ENCODE assay signal across 8 mouse cellular contexts in genomic region chr15:79074446-79074845, GRCm38 (mm10). TPM values are rescaled to one million over a fixed set of nuclear protein-coding genes. Genes with fewer than 3 reads are reported as not detected.
DNase-seq lines count a peak whose midpoint lies in the region; ATAC-seq and TF ChIP-seq lines count a peak whose summit lies in the region.

No protein-coding gene starts in this region.

- DNase-seq in heart, adult 2 months: no peak
- DNase-seq in heart, adult 18-20 months: no peak
- DNase-seq in forebrain, embryonic 14.5 days (ENCODE audit: low spot score): no peak
- no peak for DNase-seq in liver, embryonic 14.5 days (ENCODE audit: low read depth in 3 of 3, low spot score in 3 of 3)
- DNase-seq in retina, postnatal 1 day: no peak
- DNase-seq in adrenal gland, adult 8-10 months: no peak
- DNase-seq in urinary bladder, adult 2 months (ENCODE audit: low spot score): no peak

- H3K36me3 ChIP-seq in heart, adult 2 months (ENCODE audit: control insufficient read depth, insufficient read depth, low read length): peaks cover 3% of the 10 kb centered on the region; the same call in 1 of the 2 replicates
- peaks cover 35% of the 10 kb centered on the region for H3K36me3 ChIP-seq in C2C12 (ENCODE audit: control insufficient read depth, insufficient read depth)
- H3K36me3 ChIP-seq in forebrain, embryonic 14.5 days (ENCODE audit: control insufficient read depth, insufficient read depth, low read length): peaks cover 32% of the 10 kb centered on the region
- H3K36me3 ChIP-seq in liver, embryonic 14.5 days (replicated peaks; ENCODE audit: control insufficient read depth, insufficient read depth, low read depth): peaks cover 30% of the 10 kb centered on the region

- peaks cover 29% of the 10 kb centered on the region for H3K79me3 ChIP-seq in C2C12 (ENCODE audit: low read depth)

- no peak for ATAC-seq in forebrain, embryonic 14.5 days
- no peak for ATAC-seq in liver, embryonic 14.5 days (ENCODE audit: insufficient read depth)

- no peak for TF ChIP-seq CTCF in heart, adult 2 months (IDR thresholded peaks at IDR 0.05)
- TF ChIP-seq CTCF in C2C12 (IDR thresholded peaks at IDR 0.05; ENCODE audit: control insufficient read depth, insufficient read depth, insufficient read length): no peak
- TF ChIP-seq CTCF in liver, embryonic 14.5 days (IDR thresholded peaks at IDR 0.05; ENCODE audit: low read depth): no peak

- no peaks in the 10 kb centered on the region for H3K9me3 ChIP-seq in forebrain, embryonic 14.5 days (replicated peaks; ENCODE audit: control insufficient read depth, low read length)
- no peaks in the 10 kb centered on the region for H3K9me3 ChIP-seq in liver, embryonic 14.5 days (ENCODE audit: control insufficient read depth, low read length)

- no peaks in the 10 kb centered on the region; the same call in 1 of the 2 replicates for H3K79me2 ChIP-seq in heart, adult 2 months (replicated peaks; ENCODE audit: control insufficient read depth, insufficient read depth, low read length)
- peaks cover 44% of the 10 kb centered on the region for H3K79me2 ChIP-seq in C2C12 (ENCODE audit: control insufficient read depth, insufficient read depth)

- no peak for TF ChIP-seq EP300 in heart, adult 2 months (IDR thresholded peaks at IDR 0.05; ENCODE audit: insufficient read depth, low read depth, low read length)
- TF ChIP-seq EP300 in liver, embryonic 14.5 days (IDR thresholded peaks at IDR 0.05; ENCODE audit: low read depth): no peak

- no peak for TF ChIP-seq POLR2A in heart, adult 2 months (IDR thresholded peaks at IDR 0.05; ENCODE audit: insufficient read depth, low read depth, low read length)

- H3ac ChIP-seq in C2C12 (ENCODE audit: control insufficient read depth, insufficient read length, low read depth): peak overlapping the region; percentile 73

- peak overlapping the region; percentile 88 for H3K4me3 ChIP-seq in heart, adult 2 months
- H3K4me3 ChIP-seq in C2C12 (ENCODE audit: insufficient read depth, poor library complexity, severe bottlenecking): peak overlapping the region; percentile 100
- H3K4me3 ChIP-seq in forebrain, embryonic 14.5 days (ENCODE audit: low read depth, low read length): peak overlapping the region; percentile 90
- H3K4me3 ChIP-seq in liver, embryonic 14.5 days (ENCODE audit: insufficient read depth in 1 of 2, low read depth in 2 of 2, low read length in 2 of 2): peak overlapping the region; percentile 71 to 85

- H3K27me3 ChIP-seq in heart, adult 2 months (ENCODE audit: control insufficient read depth, insufficient read depth, low read length): no peaks in the 10 kb centered on the region
- no peaks in the 10 kb centered on the region for H3K27me3 ChIP-seq in C2C12 (ENCODE audit: control insufficient read depth, insufficient read depth, insufficient read length)
- H3K27me3 ChIP-seq in forebrain, embryonic 14.5 days (replicated peaks; ENCODE audit: control insufficient read depth, insufficient read depth, low read length): no peaks in the 10 kb centered on the region
- no peaks in the 10 kb centered on the region for H3K27me3 ChIP-seq in liver, embryonic 14.5 days (ENCODE audit: control insufficient read depth, insufficient read depth, low read length)

- H3K4me1 ChIP-seq in heart, adult 2 months (ENCODE audit: control insufficient read depth, insufficient read depth, low read length): peaks cover 2% of the 10 kb centered on the region
- H3K4me1 ChIP-seq in forebrain, embryonic 14.5 days (ENCODE audit: control insufficient read depth, insufficient read depth, low read length): peaks cover 10% of the 10 kb centered on the region
- peaks cover 8 to 15% of the 10 kb centered on the region in 2 experiments for H3K4me1 ChIP-seq in liver, embryonic 14.5 days (replicated peaks; ENCODE audit: control insufficient read depth in 2 of 2, insufficient read depth in 2 of 2, low read length in 1 of 2)

- peak overlapping the region; percentile 86 for H3K27ac ChIP-seq in heart, adult 2 months
- H3K27ac ChIP-seq in forebrain, embryonic 14.5 days (ENCODE audit: low read depth, low read length): peak overlapping the region; percentile 45; the same call in 1 of the 2 replicates
- H3K27ac ChIP-seq in liver, embryonic 14.5 days: peak overlapping the region; percentile 67

- H3K4me2 ChIP-seq in forebrain, embryonic 14.5 days (ENCODE audit: low read length): peak overlapping the region; percentile 89
- H3K4me2 ChIP-seq in liver, embryonic 14.5 days (ENCODE audit: low read depth): peak overlapping the region; percentile 97

- WGBS in heart, adult 2 months: 33% methylated on average over 10 of the region's 10 CpGs
- 36% methylated on average over 10 of the region's 10 CpGs for WGBS in forebrain, embryonic 14.5 days
- 29% methylated on average over 10 of the region's 10 CpGs for WGBS in liver, embryonic 14.5 days (ENCODE audit: insufficient replicate concordance)

- H3K9ac ChIP-seq in heart, adult 2 months (ENCODE audit: low read depth, low read length): no peak overlapping the region
- H3K9ac ChIP-seq in forebrain, embryonic 14.5 days (ENCODE audit: low read length): peak overlapping the region; percentile 40
- H3K9ac ChIP-seq in liver, embryonic 14.5 days (replicated peaks): peak overlapping the region; percentile 73

- intact Hi-C loops in heart, adult 2 months (cut with DNase I): loop anchor here (5.0 kb wide), 1 partner anchor 157 kb away; no protein-coding TSS in a partner anchor

TF ChIP-seq in C2C12, 6 proteins besides CTCF, POLR2A, EP300 and RAD21:
- TF ChIP-seq USF1 (IDR thresholded peaks at IDR 0.05; ENCODE audit: low read depth) (no peak), MAX (IDR thresholded peaks at IDR 0.05) (no peak), FOSL1 (IDR thresholded peaks at IDR 0.05; ENCODE audit: insufficient read depth, low read length, poor library complexity, severe bottlenecking) (no peak), MYOG (IDR thresholded peaks at IDR 0.05; ENCODE audit: control insufficient read depth, extremely low read depth, insufficient read length) (no peak), CEBPB (IDR thresholded peaks at IDR 0.05; ENCODE audit: low read depth) (no peak), MYOD1 (IDR thresholded peaks at IDR 0.05; ENCODE audit: control insufficient read depth, insufficient read length, low read depth) (no peak)
TF ChIP-seq in C2C12: peak in this region for 0.

RNA-seq across cellular contexts. Expression of gene Eif3l, which starts 0.5 kb away (rescaled TPM):
- total RNA-seq in heart, adult 2 months (2021): 10 to 100 TPM; 63.9 to 69.2 TPM
- 90.3 and 116 TPM in 2 replicates for polyA plus RNA-seq in heart, adult 2 months (2012; rRNA removed)
- total RNA-seq in heart, adult 18-20 months (2021): 10 to 100 TPM; 70.4 to 73.8 TPM
- 369 TPM for polyA plus RNA-seq in C2C12 (2012; fragmentation: generic; extraction: Trizol)
- 191 and 209 TPM in 2 replicates for polyA plus RNA-seq in forebrain, embryonic 14.5 days (2014; fragmentation: Nextera tagmentation; extraction: Ambion mirVana)
- polyA plus RNA-seq in liver, embryonic 14.5 days (2012; rRNA removed): 99.9 and 104 TPM in 2 replicates
- polyA plus RNA-seq in liver, embryonic 14.5 days (2014; fragmentation: Nextera tagmentation; extraction: Ambion mirVana): 130 and 132 TPM in 2 replicates
- total RNA-seq in adrenal gland, adult 8-10 months (2022): 100 to 1,000 TPM; 136 to 157 (median 140) TPM
- 125 and 145 TPM in 2 replicates for polyA plus RNA-seq in urinary bladder, adult 2 months (2012; rRNA removed)

RNA-seq across cellular contexts. Expression of gene Ankrd54, which starts 11.8 kb away (rescaled TPM):
- total RNA-seq in heart, adult 2 months (2021): 1 to 10 TPM; 5.5 to 8.5 TPM
- 12.2 and 14.2 TPM in 2 replicates for polyA plus RNA-seq in heart, adult 2 months (2012; rRNA removed)
- 1 to 10 TPM; 7.2 to 8.6 TPM for total RNA-seq in heart, adult 18-20 months (2021)
- 45.6 TPM for polyA plus RNA-seq in C2C12 (2012; fragmentation: generic; extraction: Trizol)
- 51.3 and 53.3 TPM in 2 replicates for polyA plus RNA-seq in forebrain, embryonic 14.5 days (2014; fragmentation: Nextera tagmentation; extraction: Ambion mirVana)
- polyA plus RNA-seq in liver, embryonic 14.5 days (2012; rRNA removed): 39.9 and 43.4 TPM in 2 replicates
- 37.7 and 48.3 TPM in 2 replicates for polyA plus RNA-seq in liver, embryonic 14.5 days (2014; fragmentation: Nextera tagmentation; extraction: Ambion mirVana)
- total RNA-seq in adrenal gland, adult 8-10 months (2022): 10 to 100 TPM; 24.6 to 34.9 (median 28.2) TPM
- polyA plus RNA-seq in urinary bladder, adult 2 months (2012; rRNA removed): 24.5 and 26.0 TPM in 2 replicates

RNA-seq across cellular contexts. Expression of gene Galr3, which starts 32.8 kb away (rescaled TPM):
- not detected for total RNA-seq in heart, adult 2 months (2021)
- polyA plus RNA-seq in heart, adult 2 months (2012; rRNA removed): not detected in 2 replicates
- not detected for total RNA-seq in heart, adult 18-20 months (2021)
- polyA plus RNA-seq in C2C12 (2012; fragmentation: generic; extraction: Trizol): not detected
- polyA plus RNA-seq in forebrain, embryonic 14.5 days (2014; fragmentation: Nextera tagmentation; extraction: Ambion mirVana): not detected in 2 replicates
- 0.30 and 0.50 TPM in 2 replicates for polyA plus RNA-seq in liver, embryonic 14.5 days (2012; rRNA removed)
- not detected in 2 replicates for polyA plus RNA-seq in liver, embryonic 14.5 days (2014; fragmentation: Nextera tagmentation; extraction: Ambion mirVana)
- under 1 TPM in 3 of 4 experiments, not detected in 1; 0.28 to 0.31 (median 0.30) TPM for total RNA-seq in adrenal gland, adult 8-10 months (2022)
- polyA plus RNA-seq in urinary bladder, adult 2 months (2012; rRNA removed): 0.14 and 0.19 TPM in 2 replicates

RNA-seq across cellular contexts. Expression of gene Micall1, which starts 34.3 kb away (rescaled TPM):
- 10 to 100 TPM; 43.0 to 45.7 TPM for total RNA-seq in heart, adult 2 months (2021)
- 39.3 and 58.7 TPM in 2 replicates for polyA plus RNA-seq in heart, adult 2 months (2012; rRNA removed)
- total RNA-seq in heart, adult 18-20 months (2021): 10 to 100 TPM; 38.5 to 44.1 TPM
- 12.7 TPM for polyA plus RNA-seq in C2C12 (2012; fragmentation: generic; extraction: Trizol)
- 5.7 and 6.3 TPM in 2 replicates for polyA plus RNA-seq in forebrain, embryonic 14.5 days (2014; fragmentation: Nextera tagmentation; extraction: Ambion mirVana)
- polyA plus RNA-seq in liver, embryonic 14.5 days (2012; rRNA removed): 1.6 and 1.7 TPM in 2 replicates
- polyA plus RNA-seq in liver, embryonic 14.5 days (2014; fragmentation: Nextera tagmentation; extraction: Ambion mirVana): 0.69 and 0.71 TPM in 2 replicates
- 10 to 100 TPM; 40.6 to 88.2 (median 55.8) TPM for total RNA-seq in adrenal gland, adult 8-10 months (2022)
- 63.5 and 79.4 TPM in 2 replicates for polyA plus RNA-seq in urinary bladder, adult 2 months (2012; rRNA removed)

RNA-seq across cellular contexts. Expression of gene H1f0, which starts 46.2 kb away (rescaled TPM):
- 10 to 100 TPM; 73.3 to 82.4 TPM for total RNA-seq in heart, adult 2 months (2021)
- 54.2 and 66.4 TPM in 2 replicates for polyA plus RNA-seq in heart, adult 2 months (2012; rRNA removed)
- total RNA-seq in heart, adult 18-20 months (2021): 10 to 100 TPM; 62.5 to 70.0 TPM
- 111 TPM for polyA plus RNA-seq in C2C12 (2012; fragmentation: generic; extraction: Trizol)
- polyA plus RNA-seq in forebrain, embryonic 14.5 days (2014; fragmentation: Nextera tagmentation; extraction: Ambion mirVana): 155 and 238 TPM in 2 replicates
- polyA plus RNA-seq in liver, embryonic 14.5 days (2012; rRNA removed): 53.1 and 65.2 TPM in 2 replicates
- 47.8 and 52.8 TPM in 2 replicates for polyA plus RNA-seq in liver, embryonic 14.5 days (2014; fragmentation: Nextera tagmentation; extraction: Ambion mirVana)
- 100 to 1,000 TPM; 122 to 250 (median 176) TPM for total RNA-seq in adrenal gland, adult 8-10 months (2022)
- 103 and 117 TPM in 2 replicates for polyA plus RNA-seq in urinary bladder, adult 2 months (2012; rRNA removed)
